Mouse (Mus musculus): ENCODE data around the gene Usp30. TPM values are rescaled to one million over a fixed set of nuclear protein-coding genes. Genes with fewer than 3 reads are reported as not detected.

Gene Usp30
- polyA plus RNA-seq, 1 experiment from 2014 or later = 16.7 TPM

DNA sequence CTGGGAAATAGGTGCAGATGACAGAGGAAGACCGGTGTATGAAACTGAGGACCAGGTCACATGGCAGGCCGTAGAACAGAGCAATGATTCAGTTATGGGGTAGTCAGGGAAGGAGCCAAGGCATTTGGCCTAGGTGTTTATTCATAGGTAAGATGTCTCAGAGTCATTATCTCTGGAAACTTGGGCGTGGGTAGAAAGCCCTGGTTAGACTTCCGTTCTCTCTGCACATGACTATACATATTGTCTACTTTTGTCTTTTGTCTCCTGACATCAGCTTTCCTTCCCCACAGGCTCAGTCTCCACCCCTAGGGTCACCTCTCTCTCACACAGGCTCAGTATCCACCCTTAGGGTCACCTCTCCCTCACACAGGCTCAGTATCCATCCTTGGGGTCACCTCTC lies 21.5 kb upstream of the Usp30 start:
- Histone ChIP-seq H3K27me3 (0 out of 2 replicates have a peak, but pooled peaks cover 6% of the 10 kb centered on the region), H3K27ac (no peak overlapping the region), H3K9me3 (no peaks in the 10 kb centered on the region), H3K4me3 (replicated peaks) (no peak overlapping the region), H3K4me1 (replicated peaks) (peaks cover 7% of the 10 kb centered on the region; the same call in 1 of the 2 replicates), H3K36me3 (peaks cover 39% of the 10 kb centered on the region), H3K4me2 (replicated peaks) (no peak overlapping the region), H3K9ac (replicated peaks) (no peak overlapping the region)
- no peak for ATAC-seq
- WGBS = 86% methylated on average over 4 of the region's 4 CpGs

DNA sequence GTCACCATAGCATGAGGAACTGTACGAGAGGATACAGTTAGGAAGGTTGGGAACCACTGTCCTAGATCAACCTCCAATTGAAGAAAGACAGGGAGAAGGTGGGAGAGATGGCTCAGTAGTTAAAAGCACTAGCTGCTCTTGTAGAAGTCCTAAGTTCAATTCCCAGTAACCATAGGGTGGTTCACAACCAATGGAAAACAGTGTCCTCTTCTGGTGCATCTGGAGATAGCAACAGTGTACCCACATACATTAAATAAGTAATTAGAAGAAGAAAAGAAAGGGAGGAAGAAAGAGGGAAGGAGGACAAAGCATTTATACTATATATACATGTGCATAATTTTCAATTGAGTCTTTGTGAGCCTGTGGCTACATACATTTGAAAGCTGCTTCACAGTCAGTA lies 20.1 kb upstream of the Usp30 start:
- Histone ChIP-seq H3K4me2 (replicated peaks) (no peak overlapping the region), H3K9ac (replicated peaks) (no peak overlapping the region), H3K4me3 (replicated peaks) (no peak overlapping the region), H3K9me3 (no peaks in the 10 kb centered on the region), H3K36me3 (peaks cover 44% of the 10 kb centered on the region), H3K27ac (no peak overlapping the region), H3K27me3 (0 out of 2 replicates have a peak, but pooled peaks cover 6% of the 10 kb centered on the region), H3K4me1 (replicated peaks) (peaks cover 12% of the 10 kb centered on the region; the same call in 1 of the 2 replicates)
- WGBS = 75% methylated on average over 1 of the region's 1 CpGs
- no peak for ATAC-seq

DNA sequence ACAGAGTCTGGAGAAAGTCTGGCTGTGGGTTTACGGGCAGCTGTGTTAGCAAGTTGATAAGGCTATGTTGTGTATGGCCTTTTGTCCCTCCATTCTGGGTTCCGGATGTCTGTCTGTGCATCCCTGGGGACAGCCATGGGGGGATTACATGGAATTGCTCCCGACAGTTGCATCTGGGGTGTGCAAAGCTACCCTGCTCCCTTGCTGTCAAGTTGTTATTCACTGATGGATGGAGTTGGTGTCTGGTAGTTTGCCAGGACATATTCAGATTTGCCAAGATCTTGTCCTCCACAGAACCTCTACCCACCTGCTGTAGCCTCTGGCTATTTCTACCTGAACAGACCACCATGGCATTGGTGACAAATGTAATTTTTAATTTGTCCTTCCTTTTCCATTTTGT lies 19.1 kb upstream of the Usp30 start:
- H3K27ac ChIP-seq = no peak overlapping the region
- 78% methylated on average over 3 of the region's 3 CpGs for WGBS

DNA sequence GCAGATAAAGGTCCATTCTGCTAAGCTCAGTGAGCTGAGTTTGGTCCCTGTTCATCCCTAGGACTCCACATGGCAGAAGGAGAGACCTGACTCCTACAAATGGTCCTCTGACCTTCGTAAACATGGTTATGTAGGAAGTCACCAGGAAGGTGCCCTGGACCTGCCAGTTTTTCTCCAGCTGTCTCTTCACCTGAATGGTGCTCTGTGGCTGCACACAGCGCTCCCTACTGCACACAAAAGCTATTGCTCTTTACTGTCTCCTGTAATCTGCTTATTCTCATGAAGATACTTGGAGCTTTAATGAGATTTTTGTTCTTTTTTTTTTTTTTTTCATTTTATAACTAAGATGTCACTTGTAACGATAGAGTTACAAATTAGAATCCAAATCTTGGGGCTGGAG lies 18.7 kb upstream of the Usp30 start:
- H3K9me3 ChIP-seq = no peaks in the 10 kb centered on the region
- 0 out of 2 replicates have a peak, but pooled peaks cover under 1% of the 10 kb centered on the region for H3K27me3 ChIP-seq
- ATAC-seq = no peak
- 56% methylated on average over 3 of the region's 3 CpGs for WGBS
- peaks cover 54% of the 10 kb centered on the region for H3K36me3 ChIP-seq
- peaks cover 11% of the 10 kb centered on the region; the same call in 1 of the 2 replicates for H3K4me1 ChIP-seq (replicated peaks)
- H3K27ac ChIP-seq = no peak overlapping the region
- H3K4me2 ChIP-seq (replicated peaks) = no peak overlapping the region
- H3K4me3 ChIP-seq (replicated peaks) = no peak overlapping the region
- H3K9ac ChIP-seq (replicated peaks) = no peak overlapping the region

More for the DNA sequence above, 19.1 kb upstream of the Usp30 start:
- H3K4me3 ChIP-seq (replicated peaks) = no peak overlapping the region
- no peak overlapping the region for H3K4me2 ChIP-seq (replicated peaks)
- ATAC-seq = no peak
- H3K9ac ChIP-seq (replicated peaks) = no peak overlapping the region; the same call in 1 of the 2 replicates
- H3K9me3 ChIP-seq = no peaks in the 10 kb centered on the region
- H3K27me3 ChIP-seq = 0 out of 2 replicates have a peak, but pooled peaks cover 4% of the 10 kb centered on the region
- peaks cover 53% of the 10 kb centered on the region for H3K36me3 ChIP-seq
- peaks cover 12% of the 10 kb centered on the region; the same call in 1 of the 2 replicates for H3K4me1 ChIP-seq (replicated peaks)

DNA sequence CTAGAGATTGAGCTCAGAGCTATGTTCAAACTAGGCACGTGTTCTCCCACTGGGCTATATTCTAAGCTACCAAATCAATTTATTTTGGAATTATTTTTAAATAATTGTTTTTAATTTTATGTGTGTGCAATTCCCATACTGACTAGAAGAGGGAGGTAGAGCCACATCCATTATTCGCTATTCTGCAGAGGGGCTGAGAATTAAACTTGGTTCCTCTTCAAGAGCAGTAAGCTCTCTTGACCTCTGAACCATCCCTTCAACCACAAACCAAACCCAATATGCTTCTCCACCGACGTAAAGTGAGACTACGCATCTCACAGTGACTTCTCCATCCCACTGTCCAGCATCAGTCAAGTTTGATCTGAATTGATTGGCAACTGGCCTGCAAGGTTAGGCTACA lies 18.1 kb upstream of the Usp30 start:
- no peak for ATAC-seq
- no peak overlapping the region for H3K4me2 ChIP-seq (replicated peaks)
- no peaks in the 10 kb centered on the region for H3K27me3 ChIP-seq
- no peak overlapping the region for H3K9ac ChIP-seq (replicated peaks)
- H3K27ac ChIP-seq = no peak overlapping the region
- peaks cover 10% of the 10 kb centered on the region; the same call in 1 of the 2 replicates for H3K4me1 ChIP-seq (replicated peaks)
- 78% methylated on average over 5 of the region's 5 CpGs for WGBS
- peaks cover 50% of the 10 kb centered on the region for H3K36me3 ChIP-seq
- H3K9me3 ChIP-seq = no peaks in the 10 kb centered on the region
- no peak overlapping the region for H3K4me3 ChIP-seq (replicated peaks)

DNA sequence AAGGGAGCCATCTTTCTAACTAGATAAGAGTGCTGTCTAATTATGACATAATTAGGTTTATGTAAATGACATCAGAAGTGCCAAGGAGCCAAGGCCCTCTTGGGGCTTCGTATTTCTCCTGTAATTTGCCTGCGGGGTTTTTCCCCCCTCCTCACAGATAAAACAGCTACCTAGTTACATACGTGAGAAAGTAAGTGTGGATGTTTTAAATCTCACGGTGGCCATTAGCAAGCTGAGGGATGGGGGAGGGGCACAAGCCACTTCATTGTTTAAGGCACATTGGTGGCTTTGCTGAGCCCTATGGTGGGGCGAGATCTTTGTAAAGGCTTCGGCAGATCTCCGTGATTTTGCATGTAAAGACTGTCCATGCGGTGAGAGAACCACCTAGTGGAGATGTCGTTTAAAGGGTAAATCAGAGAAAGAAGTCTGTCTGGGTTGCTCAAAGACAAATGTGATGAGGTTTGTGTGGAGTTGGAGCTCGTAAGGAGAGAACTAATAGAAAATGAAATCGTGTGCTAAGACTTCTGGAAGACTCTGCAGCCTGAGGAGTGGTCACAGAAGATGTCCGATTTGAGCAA lies 16.4 kb upstream of the Usp30 start:
- peaks cover 46% of the 10 kb centered on the region for H3K36me3 ChIP-seq
- WGBS = 56% methylated on average over 12 of the region's 12 CpGs
- no peaks in the 10 kb centered on the region for H3K9me3 ChIP-seq
- H3K9ac ChIP-seq (replicated peaks) = 0 out of 2 replicates have a peak overlapping the region, but pooled peaks have one; percentile 7
- ATAC-seq = no peak
- H3K4me2 ChIP-seq (replicated peaks) = no peak overlapping the region
- no peak overlapping the region for H3K27ac ChIP-seq
- peaks cover 11% of the 10 kb centered on the region; the same call in 1 of the 2 replicates for H3K4me1 ChIP-seq (replicated peaks)
- H3K4me3 ChIP-seq (replicated peaks) = no peak overlapping the region
- no peaks in the 10 kb centered on the region for H3K27me3 ChIP-seq

DNA sequence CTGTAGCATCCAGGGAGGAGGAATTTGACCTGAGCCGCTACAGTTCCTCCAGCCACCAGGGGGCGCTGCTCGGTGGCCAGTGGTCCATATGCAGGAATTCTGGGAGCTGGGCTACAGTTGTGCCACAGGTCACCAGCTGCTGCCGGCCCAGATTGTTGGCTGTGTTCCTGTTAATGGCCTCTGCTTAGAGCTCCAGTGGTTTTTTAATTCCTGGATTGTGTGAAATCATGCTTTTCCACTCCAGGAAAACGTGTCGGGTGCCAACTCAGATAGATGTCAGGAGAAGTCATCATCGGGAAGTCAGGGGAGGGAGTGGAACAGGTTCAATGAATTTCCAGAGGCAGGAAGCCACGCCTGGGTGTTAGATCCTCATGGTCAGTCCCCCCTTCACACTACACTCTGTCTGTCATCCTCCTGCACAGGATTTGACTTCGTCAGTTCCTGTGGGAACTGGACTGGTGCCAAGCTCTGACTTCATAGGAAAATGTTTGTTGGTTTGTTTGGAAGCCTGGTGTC lies 13.0 kb upstream of the Usp30 start:
- 31% methylated on average over 9 of the region's 9 CpGs for WGBS
- H3K4me3 ChIP-seq (replicated peaks) = no peak overlapping the region
- peak overlapping the region; percentile 3; the same call in 1 of the 2 replicates for H3K4me2 ChIP-seq (replicated peaks)
- H3K4me1 ChIP-seq (replicated peaks) = peaks cover 11% of the 10 kb centered on the region; the same call in 1 of the 2 replicates
- H3K36me3 ChIP-seq = peaks cover 61% of the 10 kb centered on the region
- H3K9ac ChIP-seq (replicated peaks) = no peak overlapping the region
- H3K27ac ChIP-seq = no peak overlapping the region
- no peaks in the 10 kb centered on the region for H3K27me3 ChIP-seq
- no peaks in the 10 kb centered on the region for H3K9me3 ChIP-seq
- ATAC-seq = peak; percentile 43

DNA sequence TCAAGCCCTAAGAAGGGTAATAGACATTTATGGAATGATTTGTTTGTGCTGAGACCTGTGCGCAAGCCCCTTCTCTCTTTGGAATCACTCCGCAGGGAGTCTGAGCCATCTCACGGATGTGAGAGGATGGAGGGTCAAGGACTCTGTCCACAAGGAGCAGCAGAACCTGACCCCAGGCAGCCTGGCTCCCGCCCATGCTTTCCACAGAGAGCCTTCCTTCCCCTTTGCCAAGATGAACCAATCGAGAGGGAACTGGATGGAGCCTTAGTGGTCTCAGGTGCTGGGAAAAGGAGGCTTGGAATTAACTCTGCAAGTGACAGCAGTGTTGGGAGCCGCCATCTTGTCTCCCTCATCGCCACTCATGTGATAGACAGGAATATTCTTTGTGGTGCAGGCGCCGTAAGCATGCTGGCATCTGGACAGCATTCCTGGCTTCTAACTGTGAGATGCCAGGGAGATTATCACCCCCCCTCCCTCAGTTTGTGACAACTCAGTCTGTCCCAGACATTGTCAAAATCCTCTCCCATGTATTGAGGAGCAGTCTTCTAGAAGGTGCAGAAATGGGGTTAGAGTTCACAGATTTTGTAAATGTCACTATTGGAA lies 8.0 kb upstream of the Usp30 start:
- no peak overlapping the region for H3K9ac ChIP-seq (replicated peaks)
- H3K27me3 ChIP-seq = no peaks in the 10 kb centered on the region
- WGBS = 83% methylated on average over 9 of the region's 9 CpGs
- H3K4me1 ChIP-seq (replicated peaks) = 0 out of 2 replicates have a peak, but pooled peaks cover under 1% of the 10 kb centered on the region
- H3K4me3 ChIP-seq (replicated peaks) = no peak overlapping the region
- H3K4me2 ChIP-seq (replicated peaks) = no peak overlapping the region
- peaks cover 72% of the 10 kb centered on the region for H3K36me3 ChIP-seq
- no peak overlapping the region for H3K27ac ChIP-seq
- H3K9me3 ChIP-seq = no peaks in the 10 kb centered on the region
- no peak for ATAC-seq

DNA sequence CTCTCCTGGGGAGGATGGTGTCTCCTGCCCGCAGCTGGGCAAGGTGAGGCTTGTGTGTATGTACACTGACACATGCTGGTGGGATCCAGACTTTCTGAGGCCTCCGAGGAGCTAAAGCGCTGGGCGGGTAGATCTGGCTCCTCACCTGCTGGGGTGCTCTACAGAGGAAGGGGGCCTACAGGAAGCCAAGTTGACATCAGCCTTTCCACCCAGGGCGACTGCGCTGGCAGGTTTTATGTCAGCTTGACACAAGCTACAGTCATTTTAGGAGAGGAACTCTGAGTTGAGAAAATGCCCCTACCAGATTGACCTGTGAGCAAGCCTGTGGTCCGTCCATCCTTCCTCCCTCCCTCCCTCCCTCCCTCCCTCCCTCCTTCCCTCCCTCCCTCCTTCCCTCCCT lies 3.6 kb upstream of the Usp30 start:
- Histone ChIP-seq H3K4me2 (replicated peaks) (no peak overlapping the region), H3K9ac (replicated peaks) (no peak overlapping the region), H3K4me1 (replicated peaks) (no peaks in the 10 kb centered on the region), H3K27me3 (no peaks in the 10 kb centered on the region), H3K9me3 (no peaks in the 10 kb centered on the region), H3K36me3 (peaks cover 58% of the 10 kb centered on the region), H3K4me3 (replicated peaks) (no peak overlapping the region), H3K27ac (no peak overlapping the region)
- 71% methylated on average over 7 of the region's 7 CpGs for WGBS
- ATAC-seq = no peak

DNA sequence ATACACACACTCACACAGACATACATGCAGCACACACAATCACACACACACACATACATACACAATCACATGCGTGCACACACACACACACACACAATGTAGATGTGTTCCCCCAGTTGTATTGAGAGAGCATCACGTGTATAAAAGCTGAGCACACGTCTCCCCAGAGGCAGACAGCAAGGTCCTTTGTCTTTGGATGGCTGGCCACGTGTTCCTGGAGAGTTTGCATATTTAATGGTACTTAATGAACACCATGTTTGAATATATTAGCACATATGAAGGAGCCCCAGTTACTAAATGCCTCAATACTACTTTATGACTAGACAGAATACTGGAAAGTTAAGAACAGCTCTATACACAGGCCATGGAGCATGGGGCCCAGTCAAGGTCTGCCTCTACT lies 1.3 kb upstream of the Usp30 start:
- no peak for ATAC-seq
- no peaks in the 10 kb centered on the region for H3K27me3 ChIP-seq
- no peaks in the 10 kb centered on the region for H3K4me1 ChIP-seq (replicated peaks)
- no peaks in the 10 kb centered on the region for H3K9me3 ChIP-seq
- peaks cover 41% of the 10 kb centered on the region for H3K36me3 ChIP-seq
- H3K4me2 ChIP-seq (replicated peaks) = no peak overlapping the region
- 57% methylated on average over 4 of the region's 4 CpGs for WGBS
- H3K4me3 ChIP-seq (replicated peaks) = no peak overlapping the region
- no peak overlapping the region for H3K9ac ChIP-seq (replicated peaks)
- no peak overlapping the region for H3K27ac ChIP-seq

DNA sequence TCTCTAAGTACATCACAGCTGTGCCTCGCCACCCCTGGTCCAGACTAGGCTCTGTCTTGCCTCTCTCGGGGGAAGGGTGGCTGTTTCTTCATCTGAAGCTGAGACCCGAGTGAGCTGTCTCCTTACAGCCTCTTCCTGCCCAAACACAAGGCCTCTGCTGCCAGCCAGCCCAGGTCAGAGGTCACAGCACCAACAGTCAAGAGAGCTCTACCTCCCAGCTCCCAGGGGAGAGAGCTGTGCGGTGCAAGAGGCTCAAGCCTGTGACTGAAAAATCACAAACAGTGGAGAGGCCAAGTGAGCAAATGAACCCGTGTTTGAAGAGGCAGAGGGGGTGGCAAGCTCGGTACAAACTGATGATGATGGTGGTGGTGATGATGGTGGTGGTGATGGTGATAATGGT lies 1.3 kb downstream of the Usp30 start:
- Histone ChIP-seq H3K27me3 (no peaks in the 10 kb centered on the region), H3K4me2 (replicated peaks) (no peak overlapping the region), H3K4me1 (replicated peaks) (no peaks in the 10 kb centered on the region), H3K9me3 (no peaks in the 10 kb centered on the region), H3K36me3 (peaks cover 30% of the 10 kb centered on the region), H3K4me3 (replicated peaks) (no peak overlapping the region), H3K27ac (no peak overlapping the region), H3K9ac (replicated peaks) (no peak overlapping the region)
- no peak for ATAC-seq
- 45% methylated on average over 6 of the region's 6 CpGs for WGBS

DNA sequence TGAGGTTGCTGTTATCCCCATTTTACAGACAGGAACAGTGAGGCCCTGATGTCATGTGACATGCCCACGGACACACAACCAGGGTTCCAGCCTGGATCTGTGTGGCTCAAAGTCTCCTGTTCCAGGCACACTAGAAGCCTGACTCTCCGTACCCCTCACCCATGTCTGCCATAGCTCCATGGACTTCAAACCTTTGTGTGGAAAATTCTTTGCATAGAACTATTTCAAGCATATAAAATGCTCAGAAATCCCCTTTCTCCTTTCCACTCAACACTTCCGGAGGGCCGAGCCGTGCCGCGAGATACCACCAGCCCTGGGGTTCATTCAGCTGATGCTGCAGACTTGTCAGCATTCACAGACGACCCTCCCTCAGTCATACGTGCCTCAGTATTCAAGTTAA lies 2.3 kb downstream of the Usp30 start:
- peaks cover 5% of the 10 kb centered on the region for H3K4me1 ChIP-seq (replicated peaks)
- peaks cover 27% of the 10 kb centered on the region for H3K36me3 ChIP-seq
- H3K4me2 ChIP-seq (replicated peaks) = no peak overlapping the region
- no peak for ATAC-seq
- no peaks in the 10 kb centered on the region for H3K27me3 ChIP-seq
- 84% methylated on average over 9 of the region's 9 CpGs for WGBS
- no peak overlapping the region for H3K4me3 ChIP-seq (replicated peaks)
- H3K27ac ChIP-seq = no peak overlapping the region
- no peaks in the 10 kb centered on the region for H3K9me3 ChIP-seq
- no peak overlapping the region for H3K9ac ChIP-seq (replicated peaks)

Data from midbrain, embryonic 13.5 days (tissue).